Mouse (Mus musculus) spleen, adult 2 months (tissue): ENCODE measurements at regions not wholly inside any gene's neighbourhood (a gene's known extent, or its start where the extent isn't known, plus 50 kb on each side); places are given as distances from the start of the nearest gene placed in this dataset.

Experiments
- DNase-seq, 2 experiments: peaks; one replicate each; pipeline versions ENCODE4 v3.0.0 to v3.0.0-alpha.2; 2012 to 2021; ENCODE audit warnings: low spot score in 2 of 2, low read depth in 1 of 2
- H3K27ac ChIP-seq: fragments of 200-500 bp; 2 replicates; pipeline ENCODE4 v1.5.1; 2012; ENCODE audit warnings: low read length, inconsistent platforms; ENCODE audit not compliant: insufficient read depth
- H3K27me3 ChIP-seq: fragments of 200-500 bp; 2 replicates; pipeline ENCODE4 v1.6.1; 2012; ENCODE audit warnings: mild to moderate bottlenecking, moderate library complexity, low read length, inconsistent platforms; ENCODE audit not compliant: control insufficient read depth, insufficient read depth
- H3K36me3 ChIP-seq: fragments of 200-500 bp; 2 replicates; pipeline ENCODE4 v1.6.1; 2012; ENCODE audit warnings: mild to moderate bottlenecking, low read length, inconsistent platforms; ENCODE audit not compliant: control insufficient read depth, insufficient read depth
- H3K4me1 ChIP-seq: fragments of 200-500 bp; 2 replicates; pipeline ENCODE4 v1.6.1; 2011; ENCODE audit warnings: inconsistent platforms; ENCODE audit not compliant: control insufficient read depth, insufficient read depth, insufficient read length
- H3K4me3 ChIP-seq: fragments of 200-500 bp; 2 replicates; pipeline ENCODE4 v1.5.1; 2011; ENCODE audit warnings: mild to moderate bottlenecking, inconsistent platforms; ENCODE audit not compliant: insufficient read depth, insufficient read length; ENCODE audit errors: extremely low read depth
- CTCF ChIP-seq: fragments of 200-500 bp; IDR thresholded peaks from 2 replicates; pipeline ENCODE4 v1.5.1; 2011; ENCODE audit warnings: mild to moderate bottlenecking, inconsistent platforms; ENCODE audit not compliant: insufficient read depth, insufficient read length, insufficient replicate concordance; ENCODE audit errors: extremely low read depth
- POLR2A ChIP-seq: fragments of 200-500 bp; IDR thresholded peaks from 2 replicates; pipeline ENCODE4 v1.6.1; 2011; ENCODE audit warnings: low read depth, low read length, inconsistent platforms
- WGBS: fragments of 180-500 bp; shearing (Covaris S2); methylation state at CpG from one replicate; pipeline ENCODE4 v1.1.7; 2018; 5-methylcytosine and 5-hydroxymethylcytosine counted together

GRCm38 (mm10) chr9:113413851-113414250 lies 294.2 kb downstream of the Pdcd6ip start:
- no peak for DNase-seq
- WGBS: 71% methylated on average over 3 of the region's 3 CpGs

GRCm38 (mm10) chr9:113411638-113412037 lies 296.4 kb downstream of the Pdcd6ip start:
- no peaks in the 10 kb centered on the region for H3K27me3 ChIP-seq
- H3K36me3 ChIP-seq: no peaks in the 10 kb centered on the region
- 84% methylated on average over 4 of the region's 4 CpGs for WGBS
- no peak for DNase-seq
- no peak overlapping the region for H3K4me3 ChIP-seq
- no peak for TF ChIP-seq POLR2A
- TF ChIP-seq CTCF: no peak
- H3K4me1 ChIP-seq: no peaks in the 10 kb centered on the region
- no peak overlapping the region for H3K27ac ChIP-seq

More at GRCm38 (mm10) chr9:113413851-113414250, 294.2 kb downstream of the Pdcd6ip start:
- H3K4me3 ChIP-seq: no peak overlapping the region
- no peaks in the 10 kb centered on the region for H3K36me3 ChIP-seq
- no peaks in the 10 kb centered on the region for H3K27me3 ChIP-seq
- TF ChIP-seq POLR2A: no peak
- no peak for TF ChIP-seq CTCF
- no peak overlapping the region for H3K27ac ChIP-seq
- no peaks in the 10 kb centered on the region for H3K4me1 ChIP-seq

GRCm38 (mm10) chr9:113408521-113408920 lies 299.5 kb downstream of the Pdcd6ip start:
- H3K4me3 ChIP-seq: no peak overlapping the region
- H3K27me3 ChIP-seq: no peaks in the 10 kb centered on the region
- 79% methylated on average over 4 of the region's 4 CpGs for WGBS
- H3K27ac ChIP-seq: no peak overlapping the region
- no peaks in the 10 kb centered on the region for H3K36me3 ChIP-seq
- TF ChIP-seq POLR2A: no peak
- TF ChIP-seq CTCF: no peak
- no peak for DNase-seq
- no peaks in the 10 kb centered on the region for H3K4me1 ChIP-seq

- no peak for TF ChIP-seq CTCF
- no peak for TF ChIP-seq POLR2A
- DNase-seq: no peak
- Histone ChIP-seq H3K27me3 (no peaks in the 10 kb centered on the region), H3K36me3 (no peaks in the 10 kb centered on the region), H3K4me3 (no peak overlapping the region), H3K27ac (no peak overlapping the region), H3K4me1 (no peaks in the 10 kb centered on the region)
- 84% methylated on average over 3 of the region's 3 CpGs for WGBS
Observed at GRCm38 (mm10) chr9:113394320-113394719, 313.7 kb downstream of the Pdcd6ip start.

- Histone ChIP-seq H3K4me1 (no peaks in the 10 kb centered on the region), H3K27ac (no peak overlapping the region), H3K4me3 (no peak overlapping the region), H3K36me3 (no peaks in the 10 kb centered on the region), H3K27me3 (no peaks in the 10 kb centered on the region)
- no peak for TF ChIP-seq POLR2A
- no peak for TF ChIP-seq CTCF
- no peak for DNase-seq
- 86% methylated on average over 12 of the region's 12 CpGs for WGBS
Observed at GRCm38 (mm10) chr9:113387356-113387755, 320.7 kb downstream of the Pdcd6ip start.

- WGBS: 56% methylated on average over 13 of the region's 13 CpGs
Observed at GRCm38 (mm10) chr9:113381591-113382110, 326.4 kb downstream of the Pdcd6ip start.

GRCm38 (mm10) chr9:113380408-113381129 lies 327.5 kb downstream of the Pdcd6ip start:
- 63% methylated on average over 17 of the region's 17 CpGs for WGBS
- no peak overlapping the region for H3K27ac ChIP-seq
- no peak overlapping the region for H3K4me3 ChIP-seq
- no peaks in the 10 kb centered on the region for H3K36me3 ChIP-seq
- TF ChIP-seq CTCF: no peak
- no peak for TF ChIP-seq POLR2A
- no peaks in the 10 kb centered on the region for H3K27me3 ChIP-seq
- H3K4me1 ChIP-seq: no peaks in the 10 kb centered on the region
- DNase-seq: no peak

More at GRCm38 (mm10) chr9:113381591-113382110, 326.4 kb downstream of the Pdcd6ip start:
- no peaks in the 10 kb centered on the region for H3K36me3 ChIP-seq
- TF ChIP-seq POLR2A: no peak
- TF ChIP-seq CTCF: no peak
- H3K27me3 ChIP-seq: no peaks in the 10 kb centered on the region
- DNase-seq: no peak
- no peak overlapping the region for H3K27ac ChIP-seq
- no peaks in the 10 kb centered on the region for H3K4me1 ChIP-seq
- no peak overlapping the region for H3K4me3 ChIP-seq

- Histone ChIP-seq H3K27ac (no peak overlapping the region), H3K4me1 (no peaks in the 10 kb centered on the region), H3K4me3 (no peak overlapping the region), H3K27me3 (no peaks in the 10 kb centered on the region), H3K36me3 (no peaks in the 10 kb centered on the region)
- TF ChIP-seq CTCF (no peak), POLR2A (no peak)
- no peak for DNase-seq
- 78% methylated on average over 2 of the region's 2 CpGs for WGBS
Observed at GRCm38 (mm10) chr9:113378525-113378924, 329.5 kb downstream of the Pdcd6ip start.
